Mouse (Mus musculus): Measurements from ENCODE around the gene Mlf1.

Gene Mlf1

DNA sequence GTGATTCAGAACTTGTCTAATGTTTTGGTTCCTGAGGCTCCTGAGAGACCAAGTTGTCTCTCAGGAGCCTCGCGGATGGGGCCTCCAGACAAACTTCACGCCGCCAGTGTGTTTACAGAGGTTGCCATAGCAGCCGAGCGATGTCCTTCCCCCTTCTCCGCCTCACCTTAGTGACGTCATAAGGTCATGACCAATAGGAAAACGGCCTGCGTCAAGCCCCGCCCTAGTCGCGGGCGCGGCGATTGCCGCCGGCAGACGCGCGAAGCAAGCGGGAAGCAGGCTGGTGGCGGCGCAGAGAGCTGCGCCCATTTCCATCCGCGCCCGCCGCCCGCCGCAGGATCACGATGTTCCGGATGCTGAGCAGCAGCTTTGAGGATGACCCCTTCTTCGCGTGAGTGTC, at the start of gene Mlf1:
Gene Mlf1 (plus strand): TSS at position 226 of the 400 bp plus-strand sequence.
- peak; percentile 26 to 29 for DNase-seq (ENCODE audit: low read depth in 2 of 2, low spot score in 2 of 2)

DNA sequence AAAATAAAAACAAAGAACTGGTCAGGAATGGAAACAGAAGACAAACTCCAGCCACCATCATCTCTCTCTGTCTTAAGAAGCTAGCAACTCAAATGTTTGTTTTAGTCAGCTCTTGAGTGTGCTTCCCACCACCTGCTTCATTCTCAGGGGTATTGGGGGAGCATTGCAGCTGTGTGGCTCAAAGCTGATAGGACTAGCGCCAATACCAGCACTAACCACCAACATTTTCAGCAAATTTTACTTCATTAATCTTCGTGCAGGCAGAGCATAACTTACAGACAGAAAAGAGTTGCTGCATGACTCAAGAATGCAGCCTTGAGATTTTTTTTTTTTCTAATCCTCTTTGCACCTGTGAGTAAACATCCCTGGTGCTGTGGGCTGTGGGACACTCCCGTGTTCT, 34.3 kb upstream of the Mlf1 start:
- DNase-seq (ENCODE audit: low read depth in 2 of 2, low spot score in 2 of 2), result no peak

DNA sequence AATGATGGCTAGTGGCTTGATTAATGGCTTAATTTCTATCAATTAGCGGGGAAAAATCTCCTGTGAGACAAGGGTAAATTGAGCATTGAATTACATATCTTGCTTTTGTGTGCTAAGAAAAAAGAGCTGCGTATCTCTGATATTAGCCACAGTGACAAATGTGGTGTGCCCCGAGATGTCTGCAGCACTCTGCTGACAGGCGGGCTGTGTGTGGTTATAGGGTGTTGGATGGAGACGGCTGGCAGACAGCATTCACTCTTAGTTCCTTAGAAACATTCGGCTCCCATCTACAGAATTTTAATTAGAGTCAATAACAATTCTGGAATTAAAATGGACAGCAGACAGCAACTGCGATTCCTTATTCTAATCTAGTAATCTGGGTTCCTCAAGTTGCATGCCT, 33.0 kb upstream of the Mlf1 start:
- no peak for DNase-seq (ENCODE audit: low read depth in 2 of 2, low spot score in 2 of 2)

DNA sequence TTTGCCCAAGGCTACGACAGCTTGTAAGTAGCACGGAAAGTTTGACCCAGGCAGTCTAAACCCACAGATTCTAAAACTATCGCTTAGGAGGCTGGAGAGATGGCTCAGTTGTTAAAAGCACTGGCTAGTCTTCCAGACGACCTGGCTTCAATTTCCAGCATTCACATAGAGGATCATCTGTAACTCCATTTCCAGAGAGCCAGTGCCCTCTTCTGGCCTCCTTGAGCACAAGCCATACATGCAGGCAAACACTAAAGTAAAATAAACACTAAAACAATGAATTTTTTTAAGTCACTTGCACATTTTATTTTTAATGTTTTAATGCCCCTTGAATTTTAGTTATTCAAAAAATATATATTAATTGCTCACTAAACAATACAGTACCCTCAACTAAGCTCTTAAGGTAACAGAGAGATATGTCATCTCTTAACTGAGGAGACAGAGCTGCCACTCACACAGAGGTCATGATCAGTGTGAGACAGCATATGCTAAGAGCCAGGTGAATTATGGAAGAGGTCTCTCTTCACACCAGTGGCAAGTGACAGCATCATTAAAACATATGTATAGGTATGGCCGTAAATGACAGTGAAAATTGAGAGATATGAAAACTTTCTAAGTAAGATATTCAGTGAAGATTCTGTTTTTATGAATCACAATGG, 30.8 kb upstream of the Mlf1 start:
- DNase-seq (ENCODE audit: low read depth in 2 of 2, low spot score in 2 of 2), result no peak

DNA sequence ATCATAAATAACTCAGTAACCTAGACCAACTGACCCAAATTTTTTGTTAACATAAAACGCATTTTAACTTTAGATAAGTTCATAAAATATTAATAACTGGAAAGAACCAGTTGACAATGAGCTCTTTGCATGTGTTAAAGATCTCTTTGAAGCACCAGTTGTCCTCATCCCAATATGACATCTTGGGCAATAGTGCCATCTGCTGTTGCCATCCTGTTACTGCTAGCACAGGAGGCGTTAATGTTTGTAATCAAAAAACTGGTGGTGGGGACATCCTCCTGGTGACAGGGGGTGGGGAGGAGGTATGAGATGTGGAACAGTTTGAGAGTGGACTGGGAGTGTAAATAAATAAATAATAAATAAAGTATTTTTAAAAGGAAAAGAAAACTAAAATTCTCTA, 29.3 kb upstream of the Mlf1 start:
- peak in 1 of 2 experiments; percentile 11 for DNase-seq (ENCODE audit: low read depth in 2 of 2, low spot score in 2 of 2)

DNA sequence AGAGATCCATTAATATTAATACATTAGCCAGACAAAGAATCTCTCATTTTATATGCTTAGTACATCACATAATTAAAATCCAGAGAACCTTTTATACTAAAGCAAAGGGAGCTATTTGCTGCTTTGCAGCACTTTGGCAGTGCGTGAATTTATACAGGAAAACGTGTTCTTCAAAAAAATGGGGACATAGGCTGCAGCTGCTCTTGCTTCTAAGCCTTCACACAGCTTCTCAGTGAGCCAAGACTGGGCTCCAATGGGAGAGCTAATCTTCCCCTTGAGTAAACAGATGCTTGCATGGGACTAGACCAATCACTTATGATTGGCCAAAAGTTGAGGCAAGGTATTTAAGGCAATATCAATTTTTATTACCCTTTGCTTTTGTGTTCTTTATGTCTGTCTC, 27.2 kb upstream of the Mlf1 start:
- DNase-seq (ENCODE audit: low read depth in 2 of 2, low spot score in 2 of 2), result no peak

DNA sequence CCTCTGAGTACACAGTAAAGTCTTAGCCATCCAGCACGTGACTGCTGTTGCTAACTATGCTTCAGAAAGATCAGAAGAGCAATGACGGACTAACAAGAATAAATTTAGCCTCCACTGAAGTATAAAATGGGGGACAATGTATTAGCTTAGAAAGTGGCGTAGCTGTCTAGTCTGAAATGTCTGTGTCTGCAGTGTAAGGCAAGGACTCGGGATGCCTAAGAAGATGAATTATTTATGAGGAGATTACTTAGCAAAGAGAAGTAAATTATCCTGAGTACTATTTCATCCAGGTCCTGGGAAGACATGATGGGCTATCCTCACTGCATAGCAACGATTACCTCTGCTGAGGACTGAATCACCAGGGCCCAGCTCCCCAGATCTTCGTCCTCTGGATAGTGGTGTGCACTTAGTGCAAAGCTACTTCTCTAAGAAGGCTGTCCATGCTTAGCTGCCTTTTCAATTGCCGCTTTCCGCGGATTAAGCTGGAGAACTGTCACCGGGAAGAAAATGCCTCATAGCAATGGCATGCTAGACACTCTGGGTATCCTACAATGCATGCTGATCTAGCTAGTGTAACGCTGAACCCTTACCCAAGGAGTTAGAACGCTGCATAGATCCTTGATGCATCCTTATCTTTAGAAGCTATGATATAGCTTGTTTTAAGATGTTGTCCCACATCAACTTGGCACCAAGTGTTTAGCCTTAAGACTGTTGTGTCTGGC, 22.3 kb upstream of the Mlf1 start:
- no peak for DNase-seq (ENCODE audit: low read depth in 2 of 2, low spot score in 2 of 2)

DNA sequence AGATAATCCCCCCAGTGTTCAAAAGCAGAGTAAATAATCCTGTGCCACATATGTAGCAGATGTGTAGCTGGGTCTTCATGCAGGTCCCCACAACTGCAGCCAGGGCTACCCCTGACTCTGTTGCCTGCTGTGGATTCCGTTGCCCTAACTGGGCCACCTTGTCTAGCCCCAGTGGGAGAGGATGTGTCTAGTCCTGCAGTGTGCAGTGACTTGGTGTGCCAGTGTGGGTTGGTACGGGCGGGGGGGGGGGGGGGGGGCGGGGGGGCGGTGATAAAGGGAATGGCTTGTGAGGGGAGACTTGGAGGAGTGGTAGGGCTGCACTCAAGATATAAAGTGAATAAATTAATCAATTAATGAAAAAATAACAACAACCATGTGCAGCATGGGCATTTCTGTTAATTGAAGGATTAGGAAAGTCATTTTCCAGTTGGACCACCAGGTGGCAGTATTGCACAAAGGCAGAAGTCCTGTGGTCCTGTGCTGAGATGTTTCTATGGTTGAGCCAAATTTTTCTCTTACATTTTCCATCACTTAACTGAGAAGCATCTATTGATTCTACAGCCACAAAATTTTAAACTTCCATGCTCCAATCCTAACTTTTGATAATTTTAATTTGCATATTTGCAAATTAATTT, 21.7 kb upstream of the Mlf1 start:
- DNase-seq (ENCODE audit: low read depth in 2 of 2, low spot score in 2 of 2), result peak in 1 of 2 experiments; percentile 20

DNA sequence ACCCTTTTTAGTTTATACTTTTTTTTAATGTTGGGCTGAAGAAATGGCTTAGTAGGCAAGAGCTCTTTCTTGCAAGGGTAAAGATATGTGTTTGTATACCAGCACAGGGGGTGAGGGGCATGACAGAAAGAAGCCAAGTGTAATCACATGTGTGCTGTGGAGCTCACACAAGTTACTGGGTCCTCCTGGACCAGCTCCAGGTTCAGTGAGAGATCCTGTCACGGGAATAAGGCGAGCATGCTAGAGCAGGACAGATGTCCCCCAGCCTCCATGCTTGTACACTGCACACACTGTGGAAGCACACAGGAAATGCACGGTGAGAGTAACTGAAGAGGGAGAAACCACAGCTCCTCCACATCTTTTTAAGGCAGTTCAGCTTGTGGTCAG, 21.1 kb upstream of the Mlf1 start:
- no peak for DNase-seq (ENCODE audit: low read depth in 2 of 2, low spot score in 2 of 2)

DNA sequence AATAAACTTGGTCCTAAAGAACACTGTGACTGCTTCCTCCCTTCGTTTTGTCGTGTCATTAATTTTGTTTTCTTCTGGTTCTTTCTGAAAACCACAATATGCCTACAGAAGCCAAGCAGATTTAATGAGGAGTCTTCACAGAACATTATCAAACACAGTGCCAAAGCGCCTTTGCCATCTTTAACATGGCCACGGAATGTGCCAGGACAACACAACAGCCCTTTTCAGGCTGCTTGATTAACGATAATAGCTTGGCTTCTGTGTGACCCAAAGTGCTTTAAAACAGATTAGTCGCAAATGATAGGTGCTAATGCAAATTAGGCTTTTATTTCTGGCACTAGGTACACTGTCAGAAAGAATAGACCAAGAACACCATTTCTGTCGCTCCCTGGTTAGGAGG, 15.5 kb upstream of the Mlf1 start:
- no peak for DNase-seq (ENCODE audit: low read depth in 2 of 2, low spot score in 2 of 2)

DNA sequence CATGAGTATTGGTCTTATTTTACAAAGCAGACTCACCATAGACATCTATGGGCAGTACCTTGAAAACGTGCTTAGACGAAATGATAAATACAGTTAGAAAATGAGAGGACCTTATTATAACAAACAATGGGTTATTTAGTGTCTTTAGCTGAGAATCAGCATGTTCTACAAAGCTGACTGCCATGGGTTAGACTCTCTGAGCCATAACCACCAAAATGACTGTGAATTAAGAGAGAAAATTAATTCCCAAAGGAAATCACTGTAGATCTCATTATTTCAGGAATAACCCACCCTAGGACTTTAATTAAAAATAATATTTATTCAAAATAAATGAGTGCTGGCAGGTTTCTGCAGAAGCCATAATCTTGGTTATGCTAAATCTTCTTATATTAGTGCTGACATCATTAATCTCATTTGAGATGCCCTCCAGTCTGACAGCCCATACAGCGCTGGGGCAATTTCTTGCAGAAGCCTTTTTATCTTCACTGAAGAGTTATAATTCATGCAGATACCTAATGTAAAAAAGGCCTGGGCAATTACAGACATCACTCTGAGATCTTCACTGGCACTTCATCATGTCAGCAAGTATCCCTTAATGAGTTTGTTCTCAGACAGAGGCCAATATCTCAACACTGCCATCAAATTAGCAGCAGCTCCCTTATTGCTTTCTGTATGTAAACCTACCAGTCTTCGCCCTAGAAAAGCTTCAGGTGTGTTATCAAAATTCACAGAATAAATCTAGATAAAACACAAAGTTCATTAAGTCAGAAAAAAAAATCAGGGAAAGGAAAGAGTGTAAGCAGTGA, 7.6 kb upstream of the Mlf1 start:
- no peak for DNase-seq (ENCODE audit: low read depth in 2 of 2, low spot score in 2 of 2)

DNA sequence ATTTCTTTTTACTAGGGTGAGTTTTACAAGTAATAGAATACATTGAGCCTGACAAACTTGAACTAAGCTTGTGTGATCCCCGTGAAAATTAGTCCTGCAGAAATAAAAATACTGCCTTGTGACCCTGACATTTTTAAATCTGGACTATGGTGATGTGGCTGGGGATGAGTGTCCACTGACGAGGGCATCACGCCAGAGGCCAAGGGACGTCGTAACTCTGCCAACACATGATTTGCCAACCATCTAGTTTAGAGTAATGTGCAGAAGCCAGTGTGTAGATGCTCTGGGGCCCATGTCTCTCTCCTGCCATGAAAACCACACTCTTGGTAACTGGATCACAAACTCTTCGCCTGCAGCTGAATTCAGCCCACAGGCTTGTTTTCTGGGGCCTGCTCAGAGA, 6.4 kb upstream of the Mlf1 start:
- DNase-seq (ENCODE audit: low read depth in 2 of 2, low spot score in 2 of 2), result no peak

DNA sequence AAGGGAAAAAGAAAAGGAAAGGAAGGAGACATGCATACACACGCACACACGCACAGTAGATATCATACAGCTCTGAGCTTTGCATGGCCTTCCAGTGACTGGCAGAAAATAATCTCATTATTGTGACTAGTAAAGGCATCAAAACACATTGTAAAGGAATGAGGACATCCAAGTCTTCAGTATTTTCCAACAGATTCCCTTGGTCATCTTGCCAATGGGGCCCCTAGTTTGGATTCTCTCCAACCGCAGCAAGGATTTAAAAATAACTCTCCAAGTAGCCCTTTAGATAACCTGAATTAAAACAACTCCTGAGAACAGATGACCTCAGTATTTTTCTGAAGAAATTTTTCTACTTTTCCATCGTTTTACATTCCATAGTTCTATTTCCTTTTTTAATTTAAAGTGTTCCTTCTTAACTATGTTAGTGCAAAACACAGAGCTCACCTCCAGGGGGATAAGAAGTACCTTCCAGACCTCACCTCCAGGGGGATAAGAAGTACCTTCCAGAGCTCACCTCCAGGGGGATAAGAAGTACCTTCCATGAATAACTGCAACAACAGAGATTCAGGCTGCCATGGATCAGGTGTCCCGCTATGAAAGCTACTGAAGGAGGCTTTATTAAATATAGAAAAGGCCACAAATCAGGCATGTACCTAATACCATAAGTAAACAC, 4.4 kb upstream of the Mlf1 start:
- no peak for DNase-seq (ENCODE audit: low read depth in 2 of 2, low spot score in 2 of 2)

DNA sequence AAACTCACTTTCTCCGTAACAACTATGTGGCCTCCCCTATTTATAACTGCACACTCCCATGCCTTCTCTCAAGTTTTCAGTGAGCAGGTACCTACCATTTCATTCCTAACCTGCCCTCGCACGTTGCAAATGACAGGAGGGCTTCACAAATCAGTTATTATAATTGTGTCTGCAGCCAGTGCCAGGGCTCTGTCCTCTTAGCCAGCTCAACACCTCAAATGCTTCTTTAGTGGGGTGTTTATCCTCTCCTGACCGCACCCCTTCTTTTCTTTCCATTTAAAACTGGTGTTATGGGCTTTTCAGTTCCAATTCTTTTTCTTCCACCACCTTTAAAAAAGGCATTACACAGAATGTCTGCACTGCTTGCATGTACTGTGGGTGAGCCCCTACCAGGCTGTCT, 1.7 kb upstream of the Mlf1 start:
- no peak for DNase-seq (ENCODE audit: low read depth in 2 of 2, low spot score in 2 of 2)

DNA sequence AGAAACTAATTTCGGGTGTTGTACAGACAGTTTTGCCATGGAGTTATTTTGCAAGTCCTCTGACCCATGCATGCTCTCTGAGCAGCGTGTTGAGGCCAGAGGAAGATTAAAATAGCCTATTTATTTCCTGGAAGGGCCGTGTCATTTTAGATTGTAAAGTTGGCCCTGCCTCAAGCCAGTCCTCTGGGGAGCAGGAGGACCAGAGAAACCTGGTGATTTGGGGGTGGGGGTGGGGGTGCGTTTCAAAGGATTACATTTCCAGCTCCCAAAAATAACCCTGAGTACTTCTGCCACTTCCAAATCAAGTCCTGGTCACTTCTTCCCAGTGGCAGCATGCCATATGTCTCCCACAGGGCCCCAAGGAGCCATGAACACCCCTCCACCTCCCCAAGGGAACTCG, 1.1 kb upstream of the Mlf1 start:
- no peak for DNase-seq (ENCODE audit: low read depth in 2 of 2, low spot score in 2 of 2)

DNA sequence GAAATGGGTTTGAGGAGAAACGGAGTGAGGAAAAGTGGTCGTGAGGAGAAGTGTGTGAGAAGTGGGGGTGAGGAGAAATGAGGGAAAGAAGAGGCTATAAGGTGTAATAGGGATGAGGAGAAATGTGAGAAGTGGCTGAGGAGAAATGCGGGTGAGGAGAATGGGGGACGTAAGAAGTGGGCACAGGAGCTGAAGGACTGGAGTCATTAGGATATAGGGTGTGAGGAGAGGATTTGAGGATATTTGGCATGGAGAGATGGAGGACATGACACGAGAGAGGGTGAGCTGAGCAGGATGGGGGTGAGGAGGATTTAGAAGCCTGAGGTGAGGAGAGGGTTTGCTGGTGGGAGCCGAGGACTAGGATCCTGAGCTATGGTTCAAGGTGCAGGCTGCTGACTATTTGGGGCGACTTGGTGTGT, 472 bp downstream of the Mlf1 start:
- no peak for DNase-seq (ENCODE audit: low read depth in 2 of 2, low spot score in 2 of 2)

DNA sequence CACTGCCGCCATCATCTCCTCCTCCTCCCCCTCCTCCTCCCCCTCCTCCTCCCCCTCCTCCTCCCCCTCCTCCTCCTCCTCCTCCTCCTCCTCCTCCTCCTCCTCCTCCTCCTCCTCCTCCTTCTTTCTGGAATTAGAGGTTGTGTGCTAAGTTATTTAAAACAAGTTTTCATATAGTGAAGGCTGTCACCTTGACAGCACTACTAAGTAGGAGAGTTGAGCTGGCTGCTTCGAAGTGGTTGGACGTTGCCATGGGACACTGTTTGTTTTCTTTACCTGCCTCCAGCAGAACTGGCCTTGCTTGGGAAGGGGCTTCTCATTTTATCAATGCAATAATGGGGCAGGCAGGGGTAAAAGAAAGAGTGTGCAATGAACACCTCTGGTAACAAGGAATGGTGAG, 1.2 kb downstream of the Mlf1 start, which contains the start of gene Gm17402:
Gene Gm17402 (minus strand): TSS at position 101 of the 400 bp plus-strand sequence.
- DNase-seq (ENCODE audit: low read depth in 2 of 2, low spot score in 2 of 2), result no peak

DNA sequence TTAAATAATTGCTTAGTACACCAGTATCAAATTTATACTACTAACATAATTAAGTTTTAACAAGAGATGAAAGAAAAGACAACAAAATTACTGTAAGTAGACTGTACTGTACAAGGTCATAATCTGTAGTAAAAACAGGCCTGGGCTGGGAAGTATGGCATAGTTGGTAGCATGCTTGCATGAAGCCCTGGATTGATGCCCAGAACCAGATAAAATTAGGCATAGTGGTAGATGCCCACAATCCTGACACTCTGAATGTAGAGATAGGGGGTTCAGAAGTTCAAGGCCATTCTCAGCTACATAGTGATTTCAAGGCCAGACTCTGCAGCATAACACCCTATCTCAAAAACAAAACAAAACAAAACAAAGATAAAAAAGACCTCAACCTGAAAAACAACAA, 4.3 kb downstream of the Mlf1 start:
- no peak for DNase-seq (ENCODE audit: low read depth in 2 of 2, low spot score in 2 of 2)

DNA sequence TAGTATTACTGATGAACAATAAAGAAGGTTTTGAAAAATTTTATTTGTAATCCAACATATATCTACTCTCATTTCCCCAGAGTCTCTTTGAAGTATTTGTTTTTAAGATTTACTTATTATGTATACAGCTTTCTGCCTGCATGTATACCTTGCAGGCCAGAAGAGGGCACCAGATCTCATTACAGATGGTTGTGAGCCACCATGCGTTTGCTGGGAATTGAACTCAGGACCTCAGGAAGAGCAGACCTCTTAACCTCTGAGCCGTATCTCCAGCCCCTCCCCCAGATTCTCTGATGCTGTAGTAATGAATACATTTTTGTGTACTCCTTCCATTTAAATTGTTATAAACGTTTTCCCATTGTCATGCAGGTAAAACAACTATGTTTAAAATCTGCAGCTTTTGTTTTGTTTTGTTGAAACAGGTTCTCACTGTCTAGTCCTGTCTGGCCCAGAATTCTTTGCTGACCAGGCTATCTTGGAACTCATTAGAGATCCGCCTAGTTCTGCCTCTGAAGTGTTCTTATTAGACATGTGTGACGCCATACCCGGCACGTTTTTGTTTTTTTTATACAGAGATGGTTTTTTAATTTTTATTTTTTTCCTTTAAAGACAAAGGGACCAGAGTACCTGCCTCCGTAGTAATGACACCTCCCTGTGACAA, 55.6 kb downstream of the Mlf1 start:
- DNase-seq (ENCODE audit: low read depth in 2 of 2, low spot score in 2 of 2), result no peak

DNA sequence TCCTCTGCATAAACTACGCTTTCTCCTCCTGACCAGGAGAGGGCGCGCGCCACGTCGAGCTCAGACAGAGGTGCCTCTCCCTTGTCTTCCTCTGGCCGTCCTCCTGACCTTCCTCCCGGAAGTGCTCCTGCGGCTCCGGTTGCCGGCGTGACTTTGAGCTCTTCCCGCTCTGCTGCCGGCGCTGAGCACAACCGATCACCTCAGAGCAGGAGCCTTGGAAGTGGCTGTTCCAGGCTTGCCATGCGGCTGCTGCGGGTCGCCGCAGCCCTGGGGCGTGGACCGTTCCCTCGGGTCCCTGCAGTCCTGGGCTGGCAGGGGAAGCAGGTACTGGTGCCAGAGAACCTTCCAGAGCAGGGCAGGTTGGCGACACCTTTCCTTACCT, 56.1 kb downstream of the Mlf1 start, which contains the start of gene Gfm1:
Gene Gfm1 (plus strand): TSS at position 98 of the 382 bp plus-strand sequence.
- DNase-seq (ENCODE audit: low read depth in 2 of 2, low spot score in 2 of 2), result peak; percentile 73 to 75
